Mouse (Mus musculus) embryonic facial prominence, embryonic 15.5 days (tissue): ENCODE measurements around the gene Agap1. TPM values are rescaled to one million over a fixed set of nuclear protein-coding genes. Genes with fewer than 3 reads are reported as not detected.
A peak's percentile ranks its signal among the peaks of the same experiment; 100 is the strongest.

Source experiments
- ATAC-seq: fragments of 200-750 bp; cut with Nextera tagmentation; 2 replicates; pipeline ENCODE4 v1.8.0; 2017; ENCODE audit warnings: low read depth, moderate TSS enrichment; ENCODE audit not compliant: insufficient number of reproducible peaks, low FRiP score, low TSS enrichment
- H3K27ac ChIP-seq: fragments of 300-500 bp; sonication (generic); replicated peaks from 2 replicates; pipeline ENCODE4 v1.5.1; 2015; ENCODE audit warnings: mild to moderate bottlenecking, inconsistent platforms
- H3K27me3 ChIP-seq: fragments of 300-500 bp; sonication (generic); 2 replicates; pipeline ENCODE4 v1.6.1; 2015; ENCODE audit warnings: inconsistent platforms
- H3K36me3 ChIP-seq: fragments of 300-500 bp; sonication (generic); 2 replicates; pipeline ENCODE4 v1.6.1; 2015; ENCODE audit warnings: mild to moderate bottlenecking, inconsistent platforms
- H3K4me1 ChIP-seq: fragments of 300-500 bp; sonication (generic); 2 replicates; pipeline ENCODE4 v1.6.1; 2015; ENCODE audit warnings: inconsistent platforms
- H3K4me2 ChIP-seq: fragments of 300-500 bp; sonication (generic); replicated peaks from 2 replicates; pipeline ENCODE4 v1.6.1; 2015; ENCODE audit warnings: mild to moderate bottlenecking, inconsistent platforms
- H3K4me3 ChIP-seq: fragments of 300-500 bp; sonication (generic); replicated peaks from 2 replicates; pipeline ENCODE4 v1.5.1; 2015; ENCODE audit warnings: mild to moderate bottlenecking, inconsistent platforms
- H3K9ac ChIP-seq: fragments of 300-500 bp; sonication (generic); 2 replicates; pipeline ENCODE4 v1.6.1; 2015; ENCODE audit warnings: inconsistent platforms
- H3K9me3 ChIP-seq: fragments of 300-500 bp; sonication (generic); replicated peaks from 2 replicates; pipeline ENCODE4 v1.6.1; 2016; ENCODE audit warnings: inconsistent platforms
- WGBS: fragments of 180-500 bp; shearing (Covaris S2); methylation state at CpG from one replicate; pipeline ENCODE4 v1.1.7; 2015; 5-methylcytosine and 5-hydroxymethylcytosine counted together
- polyA plus RNA-seq: library from polyadenylated mRNA; unstranded; fragments of >200 nt; fragmentation: Nextera tagmentation; extraction: Ambion mirVana; gene quantifications from 2 replicates; pipeline ENCODE4 v1.2.1, GENCODE M21; 2015

Gene Agap1
- polyA plus RNA-seq, 1 experiment from 2014 or later = 13.4 TPM

DNA sequence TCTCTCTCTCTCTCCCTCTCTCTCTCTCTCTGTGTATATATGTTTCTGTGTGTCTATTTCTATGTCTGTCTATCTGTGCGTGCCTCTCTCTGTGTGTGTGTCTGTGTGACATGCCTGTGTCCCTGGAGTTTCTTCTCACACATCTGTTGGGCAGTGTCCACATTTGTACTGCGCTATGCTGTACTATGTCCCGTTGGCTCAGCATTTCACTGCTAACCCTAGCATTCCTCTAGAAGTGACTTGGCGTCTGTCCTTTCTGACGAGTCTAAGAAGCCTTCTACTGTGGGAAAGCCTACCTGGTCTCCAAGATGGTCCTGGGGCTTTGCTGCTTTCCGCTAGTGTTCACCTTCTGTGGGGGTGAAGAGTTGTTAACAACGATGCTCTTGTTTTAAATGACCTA lies 368.4 kb downstream of the Agap1 start:
- H3K4me2 ChIP-seq = no peak overlapping the region
- WGBS = 86% methylated on average over 7 of the region's 7 CpGs
- ATAC-seq = no peak
- H3K4me3 ChIP-seq = no peak overlapping the region
- H3K27ac ChIP-seq = no peak overlapping the region
- no peaks in the 10 kb centered on the region for H3K27me3 ChIP-seq
- H3K36me3 ChIP-seq = no peaks in the 10 kb centered on the region
- H3K9me3 ChIP-seq = no peaks in the 10 kb centered on the region
- H3K4me1 ChIP-seq = no peaks in the 10 kb centered on the region
- no peak overlapping the region for H3K9ac ChIP-seq

DNA sequence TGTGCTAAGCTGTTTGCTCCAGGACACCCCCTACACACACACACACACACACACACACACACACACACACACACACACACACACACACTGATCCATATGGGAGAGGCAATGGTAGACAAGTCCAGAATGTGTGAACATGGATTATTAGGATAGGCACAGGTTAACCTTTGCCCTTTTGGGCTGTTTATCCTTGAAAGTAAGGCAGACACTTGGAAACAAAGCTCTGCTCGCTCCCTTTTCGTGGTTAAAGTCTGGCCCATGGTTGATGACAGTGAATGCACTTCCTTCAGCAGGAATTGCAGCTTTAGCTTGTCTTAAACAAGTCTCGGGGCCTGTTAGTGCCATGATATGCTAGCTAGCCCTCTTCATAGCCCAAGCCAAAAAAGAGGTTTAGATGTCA lies 372.4 kb downstream of the Agap1 start:
- Histone ChIP-seq H3K36me3 (no peaks in the 10 kb centered on the region), H3K9me3 (no peaks in the 10 kb centered on the region), H3K4me1 (peaks cover 4% of the 10 kb centered on the region; the same call in 1 of the 2 replicates), H3K9ac (no peak overlapping the region), H3K27ac (no peak overlapping the region), H3K27me3 (no peaks in the 10 kb centered on the region), H3K4me3 (no peak overlapping the region), H3K4me2 (no peak overlapping the region)
- ATAC-seq = no peak
- 65% methylated on average over 3 of the region's 3 CpGs for WGBS

- Histone ChIP-seq H3K9ac (no peak overlapping the region), H3K4me3 (no peak overlapping the region), H3K9me3 (no peaks in the 10 kb centered on the region), H3K27ac (no peak overlapping the region), H3K27me3 (no peaks in the 10 kb centered on the region), H3K36me3 (0 out of 2 replicates have a peak, but pooled peaks cover 9% of the 10 kb centered on the region), H3K4me2 (no peak overlapping the region), H3K4me1 (peaks cover 4% of the 10 kb centered on the region; the same call in 1 of the 2 replicates)
- WGBS = 62% methylated on average over 1 of the region's 1 CpGs
- ATAC-seq = no peak
These were observed 376.5 kb downstream of the Agap1 start for GRCm38 (mm10) chr1:89831095-89831494.

DNA sequence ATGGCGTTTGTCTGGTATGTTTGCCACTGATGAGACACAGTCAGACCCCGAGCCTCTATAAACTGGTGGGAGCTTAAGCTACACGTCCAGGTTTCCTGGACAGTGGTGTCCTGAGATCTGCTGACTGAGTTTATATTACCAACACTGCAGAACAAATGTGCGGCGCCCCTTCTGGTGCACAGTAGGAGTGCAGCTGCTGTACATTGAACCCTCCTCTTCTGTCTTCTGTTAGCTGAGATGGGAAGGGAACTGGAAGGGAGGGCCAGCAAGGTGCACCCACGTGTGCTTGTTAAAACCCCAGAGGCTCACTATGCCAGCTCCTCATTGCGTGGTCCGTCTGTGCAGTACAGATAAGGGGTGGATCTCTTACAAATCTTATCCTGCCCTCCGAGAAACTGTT lies 389.5 kb downstream of the Agap1 start:
- Histone ChIP-seq H3K36me3 (0 out of 2 replicates have a peak, but pooled peaks cover 7% of the 10 kb centered on the region), H3K27me3 (no peaks in the 10 kb centered on the region; the same call in 1 of the 2 replicates), H3K4me1 (peaks cover 37% of the 10 kb centered on the region), H3K27ac (no peak overlapping the region), H3K4me2 (no peak overlapping the region), H3K9me3 (no peaks in the 10 kb centered on the region), H3K4me3 (no peak overlapping the region), H3K9ac (no peak overlapping the region)
- WGBS = 76% methylated on average over 9 of the region's 9 CpGs
- no peak for ATAC-seq

DNA sequence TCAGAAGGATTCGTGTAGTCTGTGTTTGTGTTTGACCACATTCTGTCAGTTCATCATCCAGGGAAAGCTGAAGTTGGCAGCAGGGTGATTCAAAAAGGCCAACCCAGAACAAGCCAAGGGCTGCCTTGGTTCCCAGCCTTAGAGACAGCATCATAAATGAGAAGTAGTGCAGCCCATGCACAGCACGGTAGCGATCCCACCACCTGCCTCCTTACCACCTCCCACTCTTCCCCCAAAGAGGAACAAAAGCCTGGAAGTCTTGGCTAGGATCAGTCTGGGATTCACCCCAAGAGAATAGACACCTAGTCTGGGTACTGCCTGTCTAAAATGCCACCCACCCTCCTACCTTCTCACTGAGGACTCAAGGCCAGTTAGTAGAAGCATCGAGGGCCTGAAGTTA lies 390.9 kb downstream of the Agap1 start:
- ATAC-seq = no peak
- H3K4me1 ChIP-seq = peaks cover 45% of the 10 kb centered on the region
- no peaks in the 10 kb centered on the region for H3K9me3 ChIP-seq
- H3K4me3 ChIP-seq = no peak overlapping the region
- H3K27ac ChIP-seq = no peak overlapping the region
- H3K36me3 ChIP-seq = 0 out of 2 replicates have a peak, but pooled peaks cover 7% of the 10 kb centered on the region
- no peak overlapping the region for H3K9ac ChIP-seq
- no peak overlapping the region for H3K4me2 ChIP-seq
- 61% methylated on average over 4 of the region's 4 CpGs for WGBS
- peaks cover 2% of the 10 kb centered on the region; the same call in 1 of the 2 replicates for H3K27me3 ChIP-seq

DNA sequence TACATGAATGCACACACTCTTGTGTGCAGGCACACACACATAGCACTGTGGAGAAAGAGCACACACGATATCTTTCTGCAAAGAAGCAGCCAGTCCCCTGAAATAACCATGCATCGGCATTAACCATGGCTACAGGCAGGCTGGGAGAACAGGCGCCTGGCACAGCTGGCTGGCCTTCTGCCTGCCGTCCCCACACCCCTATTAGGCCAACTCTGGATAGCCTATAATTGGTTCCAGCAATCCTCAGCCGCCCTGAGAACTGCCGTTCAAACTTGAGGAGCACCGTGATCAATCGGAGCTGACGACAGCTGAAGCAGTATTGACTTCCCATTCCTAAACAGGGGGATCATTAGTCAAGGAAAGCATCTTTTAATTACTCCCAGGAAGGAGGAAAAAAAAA lies 391.5 kb downstream of the Agap1 start:
- Histone ChIP-seq H3K4me1 (peaks cover 45% of the 10 kb centered on the region), H3K4me3 (no peak overlapping the region), H3K36me3 (0 out of 2 replicates have a peak, but pooled peaks cover 7% of the 10 kb centered on the region), H3K4me2 (no peak overlapping the region), H3K9ac (no peak overlapping the region), H3K27ac (no peak overlapping the region), H3K27me3 (peaks cover 2% of the 10 kb centered on the region; the same call in 1 of the 2 replicates), H3K9me3 (no peaks in the 10 kb centered on the region)
- ATAC-seq = no peak
- 31% methylated on average over 9 of the region's 9 CpGs for WGBS

- peaks cover 45% of the 10 kb centered on the region for H3K4me1 ChIP-seq
- H3K4me2 ChIP-seq = 0 out of 2 replicates have a peak overlapping the region, but pooled peaks have one; percentile 22
- 54% methylated on average over 17 of the region's 17 CpGs for WGBS
These were observed 393.9 kb downstream of the Agap1 start for GRCm38 (mm10) chr1:89848356-89849039.

DNA sequence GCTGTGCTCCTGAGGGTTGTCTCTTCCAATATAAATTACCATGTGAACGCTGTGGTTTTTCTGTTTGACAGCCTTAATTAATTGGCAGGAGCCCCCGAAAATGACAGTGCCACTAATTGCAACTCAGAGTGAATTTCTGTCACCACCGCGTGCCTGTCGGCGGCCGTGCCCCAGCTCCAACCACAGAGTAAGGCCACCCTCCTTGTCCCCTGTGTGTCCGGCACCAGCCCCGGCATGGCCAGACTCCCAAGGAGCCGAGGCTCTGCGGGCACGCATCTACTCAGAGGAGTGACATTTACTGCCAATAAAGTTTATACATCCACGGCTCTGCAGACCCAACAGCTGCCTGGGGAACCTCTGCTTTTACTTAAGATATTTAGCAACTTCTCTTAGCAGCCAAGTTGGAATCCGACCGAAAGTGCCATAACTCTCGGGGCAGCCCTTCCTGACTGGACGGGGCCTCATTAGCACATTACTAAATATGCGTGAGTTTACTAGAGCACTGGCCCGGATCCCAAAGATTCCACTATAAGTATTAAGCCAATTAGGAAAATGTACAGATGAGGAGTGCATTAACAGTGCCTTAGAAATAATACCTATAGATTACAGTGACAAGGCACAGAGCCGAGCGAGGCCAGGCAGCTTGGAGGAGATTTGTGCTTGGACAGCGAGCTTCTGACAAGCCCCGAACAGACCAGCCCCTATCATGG lies 394.7 kb downstream of the Agap1 start:
- Histone ChIP-seq H3K9me3 (no peaks in the 10 kb centered on the region), H3K4me3 (no peak overlapping the region), H3K36me3 (no peaks in the 10 kb centered on the region), H3K4me1 (peaks cover 45% of the 10 kb centered on the region), H3K4me2 (peak overlapping the region; percentile 22; the same call in 1 of the 2 replicates), H3K9ac (no peak overlapping the region), H3K27ac (no peak overlapping the region), H3K27me3 (peaks cover 2% of the 10 kb centered on the region; the same call in 1 of the 2 replicates)
- ATAC-seq = no peak
- WGBS = 42% methylated on average over 23 of the region's 23 CpGs

More at GRCm38 (mm10) chr1:89848356-89849039, 393.9 kb downstream of the Agap1 start:
- no peak overlapping the region for H3K4me3 ChIP-seq
- 0 out of 2 replicates have a peak, but pooled peaks cover 3% of the 10 kb centered on the region for H3K36me3 ChIP-seq
- no peak overlapping the region for H3K27ac ChIP-seq
- no peak for ATAC-seq
- H3K27me3 ChIP-seq = peaks cover 2% of the 10 kb centered on the region; the same call in 1 of the 2 replicates
- H3K9ac ChIP-seq = no peak overlapping the region
- H3K9me3 ChIP-seq = no peaks in the 10 kb centered on the region

GRCm38 (mm10) chr1:89849861-89850230 lies 395.2 kb downstream of the Agap1 start:
- ATAC-seq = no peak
- H3K4me1 ChIP-seq = peaks cover 45% of the 10 kb centered on the region
- no peak overlapping the region for H3K4me2 ChIP-seq
- H3K36me3 ChIP-seq = no peaks in the 10 kb centered on the region
- peaks cover 2% of the 10 kb centered on the region; the same call in 1 of the 2 replicates for H3K27me3 ChIP-seq
- no peak overlapping the region for H3K9ac ChIP-seq
- H3K4me3 ChIP-seq = no peak overlapping the region
- 69% methylated on average over 7 of the region's 7 CpGs for WGBS
- H3K9me3 ChIP-seq = no peaks in the 10 kb centered on the region
- no peak overlapping the region for H3K27ac ChIP-seq

- 78% methylated on average over 11 of the region's 11 CpGs for WGBS
- no peak for ATAC-seq
- Histone ChIP-seq H3K27me3 (peaks cover 2% of the 10 kb centered on the region; the same call in 1 of the 2 replicates), H3K27ac (no peak overlapping the region), H3K4me1 (peaks cover 38% of the 10 kb centered on the region), H3K4me2 (no peak overlapping the region), H3K9ac (no peak overlapping the region), H3K4me3 (no peak overlapping the region), H3K36me3 (no peaks in the 10 kb centered on the region), H3K9me3 (no peaks in the 10 kb centered on the region)
These were observed 396.2 kb downstream of the Agap1 start for GRCm38 (mm10) chr1:89850681-89851414.

- Histone ChIP-seq H3K27ac (no peak overlapping the region), H3K9ac (no peak overlapping the region), H3K4me3 (no peak overlapping the region), H3K9me3 (no peaks in the 10 kb centered on the region), H3K36me3 (no peaks in the 10 kb centered on the region), H3K4me2 (no peak overlapping the region), H3K4me1 (0 out of 2 replicates have a peak, but pooled peaks cover 8% of the 10 kb centered on the region), H3K27me3 (no peaks in the 10 kb centered on the region)
- 34% methylated on average over 3 of the region's 3 CpGs for WGBS
- no peak for ATAC-seq
These were observed 404.6 kb downstream of the Agap1 start for GRCm38 (mm10) chr1:89859182-89859581.
